Mouse (Mus musculus) gastrocnemius, adult 2 months (tissue): Measurements from ENCODE around the gene Cse1l. TPM values are rescaled to one million over a fixed set of nuclear protein-coding genes. Genes with fewer than 3 reads are reported as not detected.

Source experiments
- DNase-seq: peaks from one replicate; pipeline ENCODE4 v3.0.0; 2022
- H3K27ac ChIP-seq: fragments of 200-600 bp; 2 replicates; pipeline ENCODE4 v1.8.1; 2022; ENCODE audit warnings: mild to moderate bottlenecking
- H3K4me3 ChIP-seq: fragments of 200-600 bp; 2 replicates; pipeline ENCODE4 v1.8.1; 2022; ENCODE audit warnings: mild to moderate bottlenecking, moderate library complexity
- CTCF ChIP-seq: fragments of 200-600 bp; IDR thresholded peaks from 2 replicates; pipeline ENCODE4 v1.8.1; 2022; ENCODE audit warnings: antibody characterized with exemption, mild to moderate bottlenecking, moderate library complexity
- intact Hi-C: fragments of 180-260 bp; cut with DNase I; formaldehyde crosslinking; loops from one replicate; pipeline ENCODE4 v1.15.1; 2025
- total RNA-seq, 2 experiments: library from RNA; stranded (reverse); gene quantifications; 2 replicates each; pipeline ENCODE4 v1.2.3; 2021

Gene Cse1l
- total RNA-seq, 2 experiments from 2014 or later, result 55.6 to 57.4 TPM

DNA sequence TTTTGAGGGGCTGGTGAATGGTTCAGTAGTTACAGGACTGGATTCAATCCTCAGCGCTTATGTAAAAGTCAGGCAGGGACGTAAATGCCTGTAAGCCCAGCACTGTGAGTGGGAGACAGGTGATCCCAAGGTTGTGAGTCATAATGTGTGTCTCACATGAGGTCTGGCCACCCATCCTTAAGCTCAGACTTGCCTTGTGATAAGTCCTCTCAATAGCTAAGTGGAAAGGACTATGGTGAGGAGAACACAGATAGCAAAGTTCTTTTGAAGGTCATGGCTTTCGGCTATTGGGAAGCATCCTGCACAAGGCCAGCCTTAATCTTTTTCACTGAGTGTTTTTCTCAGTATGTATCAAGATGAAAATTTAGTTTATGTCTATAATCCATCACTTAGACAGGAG lies 3.9 kb downstream of the Cse1l start:
- H3K4me3 ChIP-seq, result no peak overlapping the region
- DNase-seq, result no peak
- no peak for TF ChIP-seq CTCF
- no peak overlapping the region for H3K27ac ChIP-seq
- intact Hi-C loops, result no loop called here

DNA sequence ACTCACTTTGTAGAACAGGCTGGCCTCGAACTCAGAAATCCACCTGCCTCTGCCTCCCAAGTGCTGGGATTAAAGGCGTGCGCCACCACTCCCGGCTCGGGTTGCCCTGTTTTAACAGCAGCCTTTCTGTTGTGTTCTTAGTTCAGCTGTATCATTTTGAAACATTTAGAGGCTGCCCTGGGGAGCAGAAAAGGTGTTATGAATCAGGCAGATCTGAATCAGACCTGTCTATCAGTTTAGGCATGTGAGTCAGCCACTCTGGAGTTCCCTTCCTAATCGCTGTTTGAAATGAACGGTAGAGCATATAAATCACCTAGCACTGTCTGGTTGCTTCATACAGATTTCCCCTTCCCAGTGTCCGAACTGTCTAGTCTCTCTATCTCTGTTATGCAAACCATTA lies 4.7 kb downstream of the Cse1l start:
- Histone ChIP-seq H3K27ac (no peak overlapping the region), H3K4me3 (no peak overlapping the region)
- DNase-seq, result no peak
- no peak for TF ChIP-seq CTCF
- intact Hi-C loops, result no loop called here

GRCm38 (mm10) chr2:166923971-166924370 lies 18.1 kb downstream of the Cse1l start:
- intact Hi-C loops, result no loop called here
- no peak for DNase-seq
- H3K27ac ChIP-seq, result no peak overlapping the region
- no peak for TF ChIP-seq CTCF
- H3K4me3 ChIP-seq, result no peak overlapping the region

- Histone ChIP-seq H3K27ac (no peak overlapping the region), H3K4me3 (no peak overlapping the region)
- no peak for TF ChIP-seq CTCF
- intact Hi-C loops, result loop anchor here (5.0 kb wide), 1 partner anchor 57 kb away; no protein-coding TSS in a partner anchor
- no peak for DNase-seq
Measured at GRCm38 (mm10) chr2:166933943-166934342, 28.1 kb downstream of the Cse1l start.

GRCm38 (mm10) chr2:166934416-166934815 lies 28.6 kb downstream of the Cse1l start:
- intact Hi-C loops, result loop anchor here (5.0 kb wide), 1 partner anchor 57 kb away; no protein-coding TSS in a partner anchor
- no peak overlapping the region for H3K4me3 ChIP-seq
- H3K27ac ChIP-seq, result no peak overlapping the region
- TF ChIP-seq CTCF, result no peak
- DNase-seq, result no peak

GRCm38 (mm10) chr2:166935582-166935981 lies 29.7 kb downstream of the Cse1l start:
- no peak for DNase-seq
- Histone ChIP-seq H3K27ac (no peak overlapping the region), H3K4me3 (no peak overlapping the region)
- no peak for TF ChIP-seq CTCF
- intact Hi-C loops, result no loop called here

DNA sequence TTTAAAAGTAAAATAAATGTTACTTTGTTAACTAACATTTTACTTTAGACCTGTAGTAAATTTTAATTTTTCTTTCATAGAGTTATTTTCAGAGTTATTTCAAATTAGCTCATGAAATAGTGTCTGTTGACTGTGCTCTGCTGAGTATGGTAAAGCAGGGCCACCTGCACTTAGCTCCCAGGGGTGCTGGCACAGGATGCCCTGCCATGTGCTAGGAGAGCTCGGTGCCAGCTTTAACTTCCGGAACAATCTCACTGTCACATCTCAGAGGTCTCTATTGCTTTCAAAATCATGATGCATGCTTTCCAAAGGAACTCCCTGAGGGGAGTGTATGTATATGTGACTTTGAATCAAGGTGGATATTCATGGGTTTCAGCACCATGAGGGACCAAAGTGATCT lies 30.3 kb downstream of the Cse1l start:
- intact Hi-C loops, result no loop called here
- Histone ChIP-seq H3K27ac (no peak overlapping the region), H3K4me3 (no peak overlapping the region)
- TF ChIP-seq CTCF, result no peak
- no peak for DNase-seq

DNA sequence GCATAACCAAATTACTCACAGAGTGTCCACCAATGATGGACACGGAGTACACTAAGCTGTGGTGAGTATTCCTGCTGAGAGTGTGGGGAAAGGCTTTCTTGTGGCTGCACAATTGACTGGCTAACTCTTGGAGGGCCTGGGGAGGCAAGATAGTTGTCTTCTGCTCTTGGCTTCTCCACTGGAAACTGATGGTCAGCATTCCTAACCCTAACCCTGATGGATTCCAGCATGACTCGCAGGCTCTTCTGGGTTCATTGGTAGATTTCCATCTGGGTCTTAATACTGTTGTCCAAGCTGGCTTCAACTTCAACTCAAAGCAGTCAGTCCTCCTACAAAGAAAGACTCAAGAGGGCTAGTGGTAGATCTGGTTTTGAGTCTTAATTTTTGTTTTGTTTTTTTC lies 37.3 kb downstream of the Cse1l start:
- no peak for TF ChIP-seq CTCF
- intact Hi-C loops, result no loop called here
- no peak for DNase-seq
- H3K27ac ChIP-seq, result no peak overlapping the region; the same call in 1 of the 2 replicates
- H3K4me3 ChIP-seq, result no peak overlapping the region

- no peak overlapping the region for H3K4me3 ChIP-seq
- no peak for TF ChIP-seq CTCF
- no peak for DNase-seq
- intact Hi-C loops, result no loop called here
- H3K27ac ChIP-seq, result peak overlapping the region; percentile 67
Measured at GRCm38 (mm10) chr2:166944346-166944745, 38.5 kb downstream of the Cse1l start.

GRCm38 (mm10) chr2:166945456-166945855 lies 39.6 kb downstream of the Cse1l start:
- DNase-seq, result no peak
- peak overlapping the region; percentile 67 for H3K27ac ChIP-seq
- H3K4me3 ChIP-seq, result no peak overlapping the region
- TF ChIP-seq CTCF, result peak; percentile 50
- intact Hi-C loops, result no loop called here

DNA sequence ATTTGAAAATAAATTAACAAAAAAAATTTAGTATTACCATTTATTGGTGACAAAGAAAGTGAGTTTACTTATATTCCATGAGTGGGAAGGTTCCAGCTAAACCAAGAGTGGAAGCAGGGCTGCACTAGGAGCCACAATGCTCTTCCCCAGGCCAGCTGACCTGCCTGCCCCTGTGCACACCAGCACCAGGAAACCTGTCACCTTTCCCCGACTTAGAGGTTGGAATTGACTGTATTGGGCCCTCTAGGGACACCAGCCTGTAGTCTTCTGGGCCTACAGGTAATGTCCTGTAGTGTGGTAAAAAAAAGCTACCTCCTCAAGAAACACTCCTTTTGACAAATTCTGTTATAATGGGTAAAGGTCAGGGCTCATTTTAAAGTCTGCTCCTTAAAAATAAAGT lies 42.4 kb downstream of the Cse1l start:
- DNase-seq, result no peak
- intact Hi-C loops, result no loop called here
- Histone ChIP-seq H3K27ac (no peak overlapping the region), H3K4me3 (no peak overlapping the region)
- no peak for TF ChIP-seq CTCF

DNA sequence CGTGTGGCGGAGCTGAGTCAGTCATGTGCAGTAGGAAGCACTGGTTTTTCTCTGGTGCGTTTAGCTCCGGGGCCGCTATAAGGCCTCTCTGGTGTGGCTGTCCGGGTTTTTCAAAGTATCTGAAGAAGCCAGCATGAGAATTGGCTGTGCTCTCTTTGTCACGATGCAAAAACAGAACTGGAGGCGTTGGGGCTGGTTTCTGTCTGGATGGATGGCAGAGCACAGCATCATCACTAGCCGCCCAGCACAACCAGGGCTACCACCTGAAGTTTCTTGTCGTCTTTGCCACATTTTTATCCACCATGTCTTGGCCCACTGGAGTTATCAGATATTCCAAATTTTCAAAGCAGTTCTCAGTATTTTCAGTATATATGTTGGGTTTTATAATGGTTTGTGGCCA lies 43.1 kb downstream of the Cse1l start:
- DNase-seq, result no peak
- TF ChIP-seq CTCF, result no peak
- intact Hi-C loops, result no loop called here
- no peak overlapping the region for H3K4me3 ChIP-seq
- H3K27ac ChIP-seq, result no peak overlapping the region

GRCm38 (mm10) chr2:166950853-166951648 lies 45.2 kb downstream of the Cse1l start:
- no peak for DNase-seq
- no peak overlapping the region for H3K4me3 ChIP-seq
- H3K27ac ChIP-seq, result no peak overlapping the region
- TF ChIP-seq CTCF, result no peak
- intact Hi-C loops, result no loop called here

- TF ChIP-seq CTCF, result no peak
- DNase-seq, result no peak
- no peak overlapping the region for H3K4me3 ChIP-seq
- no peak overlapping the region for H3K27ac ChIP-seq
- intact Hi-C loops, result no loop called here
Measured at GRCm38 (mm10) chr2:166952151-166952550, 46.3 kb downstream of the Cse1l start.
